Mouse (Mus musculus): ENCODE results near the gene Srl.
"Not testable (repeated sequence)": the region's sequence is repeated elsewhere in the genome, so short reads cannot be mapped to it uniquely, and the experiment has no call there.

Srl gene

GRCm38 (mm10) chr16:4512661-4513438 is 28.8 kb downstream of the Srl start:
- peak; percentile 40 for DNase-seq

- no peak for DNase-seq
These were observed 30.2 kb downstream of the Srl start for GRCm38 (mm10) chr16:4511371-4511770.

DNA sequence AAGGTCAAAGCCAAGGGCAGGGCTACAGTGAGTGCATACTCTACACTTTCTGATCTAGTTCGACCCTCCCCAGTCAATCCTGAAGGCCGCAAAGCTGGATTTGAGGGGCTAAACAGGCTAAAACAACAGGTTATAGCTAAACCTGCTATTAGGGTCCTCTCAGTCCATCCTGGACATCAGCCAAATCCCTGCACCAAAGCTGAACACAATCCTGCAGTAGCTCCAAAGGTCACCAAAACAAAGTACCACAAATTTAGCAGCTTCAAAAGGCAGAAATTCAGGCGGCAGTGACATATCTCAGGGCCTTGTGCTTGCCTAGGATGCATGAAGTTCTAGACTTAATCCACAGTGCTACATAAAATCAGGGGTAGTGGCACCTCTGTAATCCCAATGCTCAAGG is 35.4 kb downstream of the Srl start:
- peak; percentile 59 for DNase-seq

- no peak for DNase-seq
These were observed 38.1 kb downstream of the Srl start for GRCm38 (mm10) chr16:4503495-4503894.

GRCm38 (mm10) chr16:4502568-4502967 is 39.0 kb downstream of the Srl start:
- no peak for DNase-seq

DNA sequence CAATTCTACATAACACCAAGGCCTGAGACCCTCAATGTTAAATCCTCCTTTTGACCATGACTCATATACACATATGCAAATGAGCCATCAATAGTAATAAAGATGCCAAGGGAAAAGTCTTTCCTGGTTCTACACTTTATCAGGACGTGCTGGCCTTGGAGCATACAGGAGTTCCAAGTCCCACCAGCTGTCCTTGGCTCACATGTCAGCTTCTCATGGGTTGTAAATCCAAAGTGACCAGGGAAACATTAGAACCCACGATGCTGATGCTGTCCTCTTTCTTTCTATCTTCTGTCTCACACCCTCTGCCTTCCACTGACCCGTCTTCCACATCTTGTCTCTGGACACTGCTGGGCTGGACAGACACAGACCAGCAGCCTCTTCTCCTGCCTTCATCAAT is 39.9 kb downstream of the Srl start:
- DNase-seq, result no peak

GRCm38 (mm10) chr16:4500598-4501385 is 40.8 kb downstream of the Srl start:
- peak; percentile 50 for DNase-seq

- DNase-seq, result peak; percentile 78
These were observed 43.6 kb downstream of the Srl start for GRCm38 (mm10) chr16:4497762-4498607.

- no peak for DNase-seq
These were observed 45.1 kb downstream of the Srl start for GRCm38 (mm10) chr16:4496470-4496869.

DNA sequence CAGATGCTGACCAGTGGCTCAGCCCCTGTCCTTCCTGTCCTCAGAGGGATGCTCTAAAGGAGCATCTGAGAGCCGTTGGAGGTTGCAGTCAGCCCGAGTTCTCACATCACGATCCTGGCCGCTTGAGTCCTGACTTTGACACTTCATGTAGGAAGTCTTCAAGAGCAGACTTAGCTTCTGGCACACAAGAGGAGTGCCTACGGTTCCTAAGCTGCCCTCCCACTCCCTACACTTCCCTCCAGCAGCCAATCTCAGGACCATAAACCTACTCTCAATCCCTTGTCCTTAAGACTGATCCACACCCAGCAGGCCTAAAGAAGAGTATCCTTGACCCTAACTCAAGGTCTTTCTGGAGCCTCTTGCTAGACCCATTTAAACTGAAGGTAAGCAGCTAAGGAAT is 45.8 kb downstream of the Srl start:
- peak; percentile 68 for DNase-seq

- peak; percentile 50 for DNase-seq
These were observed 48.6 kb downstream of the Srl start for GRCm38 (mm10) chr16:4492777-4493563.

GRCm38 (mm10) chr16:4489114-4489624 is 52.4 kb downstream of the Srl start:
- DNase-seq, result peak; percentile 97

GRCm38 (mm10) chr16:4480616-4481265 is 60.9 kb downstream of the Srl start:
- no peak for DNase-seq

- peak; percentile 50 for DNase-seq
These were observed 63.9 kb downstream of the Srl start for GRCm38 (mm10) chr16:4477591-4478215.

GRCm38 (mm10) chr16:4474882-4475803 is 66.5 kb downstream of the Srl start:
- DNase-seq, result peak; percentile 98

DNA sequence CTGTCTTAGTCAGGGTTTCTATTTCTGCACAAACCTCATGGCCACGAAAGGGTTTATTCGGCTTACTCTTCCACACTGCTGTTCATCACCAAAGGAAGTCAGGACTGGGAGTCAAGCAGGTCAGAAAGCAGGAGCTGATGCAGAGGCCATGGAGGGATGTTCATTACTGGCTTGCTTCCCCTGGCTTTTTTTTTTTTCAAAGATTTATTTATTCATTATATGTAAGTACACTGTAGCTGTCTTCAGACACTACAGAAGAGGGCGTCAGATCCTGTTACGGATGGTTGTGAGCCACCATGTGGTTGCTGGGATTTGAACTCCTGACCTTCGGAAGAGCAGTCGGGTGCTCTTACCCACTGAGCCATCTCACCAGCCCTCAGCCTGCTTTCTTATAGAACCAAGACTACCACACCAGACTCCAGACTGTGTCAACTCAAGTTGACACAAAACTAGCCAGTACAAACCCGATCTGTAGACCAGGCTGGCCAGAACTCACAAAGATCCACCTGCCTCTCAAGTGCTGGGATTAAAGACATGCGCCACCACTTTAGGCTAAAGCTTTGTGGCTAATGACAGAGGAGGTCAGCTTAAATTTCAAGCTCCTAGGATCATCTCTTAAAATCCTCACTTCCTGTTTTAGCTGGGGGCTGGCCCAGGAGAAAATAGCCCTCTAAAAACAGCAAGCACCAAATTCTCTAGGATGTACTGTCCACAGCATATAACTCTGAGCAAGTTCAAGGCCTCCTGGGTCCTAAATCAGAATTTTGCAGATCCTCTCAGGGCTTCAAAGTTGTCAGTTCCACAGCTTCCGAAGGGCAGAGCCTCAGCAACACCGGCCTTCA is 67.4 kb downstream of the Srl start:
- not testable (repeated sequence) for DNase-seq

GRCm38 (mm10) chr16:4473231-4473630 is 68.4 kb downstream of the Srl start:
- no peak for DNase-seq

- no peak for DNase-seq
These were observed 68.9 kb downstream of the Srl start for GRCm38 (mm10) chr16:4472687-4473086.

All from kidney, adult 9 months (tissue).